Mouse (Mus musculus): ENCODE data around the gene Ldb1. TPM values are rescaled to one million over a fixed set of nuclear protein-coding genes. Genes with fewer than 3 reads are reported as not detected.

Gene Ldb1
- polyA plus RNA-seq, 1 experiment from 2014 or later, result 103 TPM

DNA sequence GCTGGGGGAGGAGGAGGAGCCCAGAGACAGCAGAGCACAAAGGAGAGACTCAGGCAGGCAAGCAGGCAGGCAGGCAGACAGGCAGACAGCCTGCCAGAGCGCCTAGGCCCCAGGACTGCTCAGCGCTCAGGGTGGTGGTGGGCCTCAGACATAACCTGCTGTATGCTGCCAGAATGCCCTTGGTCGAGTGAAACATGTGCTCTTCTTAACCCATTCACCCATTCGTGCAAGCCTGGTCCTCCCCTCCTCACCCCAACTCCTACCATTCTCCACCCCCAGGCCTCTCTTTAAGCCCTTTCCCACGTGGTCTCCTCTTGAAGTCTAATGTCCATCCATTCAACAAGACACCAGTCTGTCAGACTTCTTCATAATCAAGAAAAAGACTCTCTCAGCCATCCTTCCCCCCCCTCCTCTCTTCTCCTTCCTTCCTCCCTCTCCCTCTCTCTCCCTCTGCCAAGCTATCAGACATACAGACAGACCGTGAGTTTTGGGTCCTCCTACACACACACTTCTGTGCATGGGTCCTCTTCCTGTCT is 2.5 kb downstream of the Ldb1 start:
- peak overlapping the region; percentile 99 for H3K27ac ChIP-seq
- WGBS, result 3% methylated on average over 6 of the region's 6 CpGs
- no peak for ATAC-seq (ENCODE audit: insufficient number of reproducible peaks, low FRiP score, low TSS enrichment, low read depth)

DNA sequence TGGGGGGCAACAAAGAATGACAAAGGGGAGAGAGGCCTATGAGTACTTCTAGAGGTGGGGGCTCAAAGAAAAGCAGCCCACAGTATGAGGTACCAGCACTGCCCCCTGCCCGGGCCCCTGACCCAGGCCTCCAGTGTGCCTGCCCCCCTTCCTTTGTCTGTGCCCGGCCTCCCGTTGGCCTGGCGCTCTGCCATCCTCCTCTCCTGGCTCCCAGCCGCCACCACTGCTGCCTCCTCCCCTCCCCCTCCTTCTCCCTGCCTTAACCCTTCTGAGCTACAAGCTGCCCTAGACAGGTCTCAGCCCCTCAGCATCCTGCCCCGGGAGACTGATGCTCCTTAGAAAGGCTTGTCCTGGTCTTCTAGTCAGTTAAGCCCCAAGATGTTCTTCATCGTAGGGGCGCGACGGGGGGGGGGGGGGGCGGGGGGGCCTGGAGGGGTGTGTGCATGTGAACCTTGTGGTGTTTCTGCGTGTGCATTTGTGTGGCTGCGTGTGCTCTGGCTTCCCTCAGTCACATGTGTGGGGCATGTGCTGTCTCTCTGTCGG is 3.0 kb downstream of the Ldb1 start:
- ATAC-seq (ENCODE audit: insufficient number of reproducible peaks, low FRiP score, low TSS enrichment, low read depth), result peak; percentile 19; the same call in 1 of the 2 replicates
- WGBS, result 1% methylated on average over 13 of the region's 14 CpGs

More for the DNA sequence above, 2.5 kb downstream of the Ldb1 start:
- Histone ChIP-seq H3K9ac (0 out of 2 replicates have a peak overlapping the region, but pooled peaks have one; percentile 1), H3K27me3 (no peaks in the 10 kb centered on the region), H3K4me3 (peak overlapping the region; percentile 96), H3K9me3 (no peaks in the 10 kb centered on the region), H3K36me3 (no peaks in the 10 kb centered on the region), H3K4me1 (peaks cover 71% of the 10 kb centered on the region), H3K4me2 (peak overlapping the region; percentile 82)

DNA sequence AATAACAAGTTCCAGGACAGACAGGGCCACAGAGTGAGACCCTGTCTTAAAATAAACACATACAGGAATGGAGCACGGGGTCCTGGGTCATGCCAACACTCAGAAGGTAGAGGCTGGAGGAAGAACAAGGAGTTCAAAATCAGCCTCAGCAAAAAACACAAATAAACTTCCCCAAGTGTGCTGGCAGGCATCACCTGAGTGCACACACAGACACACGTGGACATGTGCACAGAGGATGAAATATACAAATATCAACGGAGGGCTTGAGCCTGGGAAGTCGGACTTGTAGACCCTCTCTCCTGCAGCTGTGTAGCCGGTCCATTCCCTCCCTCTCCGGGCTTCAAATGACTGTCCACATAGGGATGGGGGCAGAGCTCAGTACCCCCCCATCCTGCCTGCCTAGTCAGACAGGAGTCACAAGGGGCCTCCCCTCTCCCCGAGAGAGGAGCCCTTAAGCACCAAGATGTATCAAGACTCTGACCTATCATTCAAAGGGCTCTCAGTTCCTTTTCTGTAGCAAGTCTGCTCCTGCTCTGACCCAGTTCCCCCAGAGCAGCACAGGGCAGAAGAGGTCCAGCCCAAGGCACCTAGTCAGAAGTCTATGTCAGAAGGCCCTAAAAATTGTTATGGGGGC is 3.6 kb downstream of the Ldb1 start:
- 0 out of 2 replicates have a peak overlapping the region, but pooled peaks have one; percentile 29 for H3K9ac ChIP-seq
- H3K4me2 ChIP-seq, result peak overlapping the region; percentile 82
- peaks cover 78% of the 10 kb centered on the region for H3K4me1 ChIP-seq
- no peaks in the 10 kb centered on the region for H3K9me3 ChIP-seq
- H3K36me3 ChIP-seq, result no peaks in the 10 kb centered on the region; the same call in 1 of the 2 replicates
- H3K27ac ChIP-seq, result peak overlapping the region; percentile 99
- no peaks in the 10 kb centered on the region for H3K27me3 ChIP-seq
- peak overlapping the region; percentile 96 for H3K4me3 ChIP-seq
- WGBS, result 16% methylated on average over 7 of the region's 7 CpGs
- no peak for ATAC-seq (ENCODE audit: insufficient number of reproducible peaks, low FRiP score, low TSS enrichment, low read depth)

More for the DNA sequence above, 3.0 kb downstream of the Ldb1 start:
- 0 out of 2 replicates have a peak overlapping the region, but pooled peaks have one; percentile 29 for H3K9ac ChIP-seq
- H3K27ac ChIP-seq, result peak overlapping the region; percentile 99
- H3K4me3 ChIP-seq, result peak overlapping the region; percentile 96
- H3K4me2 ChIP-seq, result peak overlapping the region; percentile 82
- H3K27me3 ChIP-seq, result no peaks in the 10 kb centered on the region
- no peaks in the 10 kb centered on the region for H3K9me3 ChIP-seq
- H3K36me3 ChIP-seq, result no peaks in the 10 kb centered on the region
- peaks cover 76% of the 10 kb centered on the region for H3K4me1 ChIP-seq

DNA sequence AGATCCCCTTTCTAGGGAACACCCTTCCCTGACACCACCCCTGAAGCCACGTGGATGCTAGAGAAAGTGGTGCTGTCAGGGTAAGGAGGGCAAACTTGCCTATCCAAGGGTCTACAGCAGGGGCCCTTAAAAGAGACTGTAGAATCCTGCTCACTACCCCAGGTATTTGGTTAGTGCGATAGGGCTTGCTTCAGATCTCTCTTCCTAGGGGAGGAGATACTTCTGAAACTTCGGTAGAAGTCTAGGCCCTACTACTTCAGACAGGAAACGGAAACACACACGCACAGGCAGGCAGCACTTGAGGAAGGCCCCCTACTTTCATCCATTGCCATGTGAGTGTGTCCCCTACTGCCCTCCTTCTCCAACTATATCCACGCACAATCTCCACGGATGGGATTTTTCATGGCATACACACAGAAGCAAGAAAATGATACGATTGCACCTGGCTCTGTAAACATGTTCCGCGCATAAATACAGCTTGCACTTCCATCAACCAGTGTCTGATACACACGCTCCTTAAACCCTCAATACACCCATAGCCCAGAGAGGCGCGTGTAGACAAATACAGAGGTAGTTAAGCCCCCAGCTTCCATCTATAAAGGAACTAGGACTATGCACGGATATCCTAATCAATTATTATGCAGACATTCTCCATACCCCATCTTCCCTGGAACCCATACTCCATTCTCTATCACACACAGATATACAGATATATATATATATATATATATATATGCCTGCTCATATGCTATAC is 4.7 kb downstream of the Ldb1 start:
- Histone ChIP-seq H3K4me2 (peak overlapping the region; percentile 76), H3K9me3 (no peaks in the 10 kb centered on the region), H3K9ac (peak overlapping the region; percentile 47; the same call in 1 of the 2 replicates), H3K27ac (peak overlapping the region; percentile 94), H3K4me3 (peak overlapping the region; percentile 70), H3K36me3 (peaks cover 10% of the 10 kb centered on the region), H3K27me3 (no peaks in the 10 kb centered on the region), H3K4me1 (peaks cover 73% of the 10 kb centered on the region)
- ATAC-seq (ENCODE audit: insufficient number of reproducible peaks, low FRiP score, low TSS enrichment, low read depth), result no peak
- WGBS, result 36% methylated on average over 14 of the region's 14 CpGs

DNA sequence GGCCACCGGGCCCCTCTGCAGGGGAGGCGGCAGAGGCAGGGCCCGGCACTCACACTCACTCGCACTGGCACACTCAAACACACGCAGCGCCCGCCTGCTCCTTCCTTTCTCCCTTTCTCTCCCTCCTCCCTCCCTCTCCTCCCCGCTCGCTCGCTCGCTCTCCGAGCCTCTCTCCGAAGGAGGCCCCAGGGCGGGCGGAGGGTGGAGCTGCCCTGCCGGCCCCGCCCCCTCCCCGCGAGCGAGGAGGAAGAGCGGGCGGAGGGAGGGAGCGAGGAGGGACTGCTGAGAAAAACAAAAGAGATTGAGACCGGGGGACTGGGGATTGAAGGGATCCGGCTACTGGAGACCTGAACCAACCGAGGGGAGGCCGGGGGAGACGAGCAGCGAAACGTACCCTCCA is 5.5 kb downstream of the Ldb1 start:
- peak overlapping the region; percentile 70 for H3K4me3 ChIP-seq
- WGBS, result 3% methylated on average over 21 of the region's 30 CpGs
- peak overlapping the region; percentile 76 for H3K9ac ChIP-seq
- H3K27me3 ChIP-seq, result no peaks in the 10 kb centered on the region
- peak overlapping the region; percentile 76 for H3K4me2 ChIP-seq
- no peaks in the 10 kb centered on the region for H3K9me3 ChIP-seq
- ATAC-seq (ENCODE audit: insufficient number of reproducible peaks, low FRiP score, low TSS enrichment, low read depth), result peak; percentile 82
- peaks cover 73% of the 10 kb centered on the region for H3K4me1 ChIP-seq
- peak overlapping the region; percentile 94 for H3K27ac ChIP-seq
- H3K36me3 ChIP-seq, result peaks cover 19% of the 10 kb centered on the region

DNA sequence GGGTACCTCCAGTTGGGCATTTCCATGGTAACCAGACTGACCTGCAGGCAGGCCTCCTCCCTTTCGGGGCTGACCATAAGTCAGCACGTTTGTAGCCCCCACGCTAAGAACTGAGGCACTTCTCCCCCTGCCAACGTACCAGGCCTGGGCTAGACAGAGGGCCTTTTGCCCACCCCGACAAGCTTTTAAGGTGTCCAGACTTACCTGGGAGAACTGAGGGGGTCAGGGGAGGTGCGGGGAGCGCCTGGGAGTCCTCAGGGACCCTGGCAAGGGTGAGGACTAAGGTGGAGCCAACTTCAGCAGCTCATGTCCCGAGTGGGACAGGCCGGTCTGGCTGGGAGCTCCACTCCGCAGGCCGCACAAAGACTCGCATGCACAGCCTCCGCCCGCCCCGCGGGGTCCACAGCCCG is 6.2 kb downstream of the Ldb1 start:
- no peaks in the 10 kb centered on the region for H3K27me3 ChIP-seq
- H3K4me1 ChIP-seq, result peaks cover 69% of the 10 kb centered on the region
- H3K4me3 ChIP-seq, result peak overlapping the region; percentile 70
- peaks cover 25% of the 10 kb centered on the region for H3K36me3 ChIP-seq
- no peak for ATAC-seq (ENCODE audit: insufficient number of reproducible peaks, low FRiP score, low TSS enrichment, low read depth)
- H3K27ac ChIP-seq, result peak overlapping the region; percentile 94
- WGBS, result under 1% methylated on average over 17 of the region's 17 CpGs
- H3K9ac ChIP-seq, result peak overlapping the region; percentile 76
- H3K4me2 ChIP-seq, result peak overlapping the region; percentile 76
- no peaks in the 10 kb centered on the region for H3K9me3 ChIP-seq

DNA sequence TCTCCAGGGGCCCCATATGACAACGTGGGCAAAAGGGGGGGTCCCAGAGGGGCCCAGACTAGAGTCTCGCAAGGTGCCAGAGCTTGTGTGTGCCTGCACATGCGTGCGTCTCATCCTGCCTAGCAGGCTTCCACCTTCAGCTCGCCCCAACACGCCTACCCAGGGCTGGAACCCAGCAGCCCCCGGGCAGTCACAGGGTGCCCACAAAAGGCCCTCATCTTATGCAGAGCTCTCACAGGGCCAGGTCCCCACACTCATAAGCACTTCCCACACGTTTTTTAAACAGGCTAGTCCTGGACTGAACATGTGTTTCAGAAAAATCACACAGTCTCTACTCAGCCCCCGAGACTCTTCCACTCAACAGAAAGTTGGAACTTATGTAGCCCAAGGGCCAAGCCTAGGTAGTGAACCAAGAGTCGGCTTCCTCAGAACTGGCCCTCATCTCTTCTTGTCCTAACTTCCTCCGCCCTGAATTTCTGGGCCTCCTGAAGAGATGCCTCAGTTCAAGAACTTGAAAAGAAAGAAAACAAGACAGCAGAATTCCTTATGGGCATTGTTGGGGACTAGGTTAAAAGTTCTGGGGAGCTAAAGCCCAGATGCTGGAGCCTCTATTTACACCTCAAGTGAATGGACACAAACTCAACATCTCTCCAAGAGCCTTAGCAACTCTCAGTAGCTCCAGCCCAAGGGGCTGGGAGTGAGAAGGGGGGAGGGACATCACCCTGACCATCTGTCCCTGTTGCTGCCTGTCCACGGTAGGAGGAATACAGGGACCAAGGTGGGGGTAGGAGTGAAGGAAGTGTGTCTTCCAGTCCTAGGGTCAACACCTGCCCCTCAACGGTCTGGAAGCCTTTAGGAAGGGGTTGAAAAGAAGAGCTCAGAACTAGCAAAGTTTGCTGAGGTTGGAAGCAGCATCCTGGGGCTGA is 6.8 kb downstream of the Ldb1 start:
- Histone ChIP-seq H3K4me3 (peak overlapping the region; percentile 70), H3K9me3 (no peaks in the 10 kb centered on the region), H3K4me2 (peak overlapping the region; percentile 76), H3K27me3 (no peaks in the 10 kb centered on the region), H3K4me1 (peaks cover 62% of the 10 kb centered on the region), H3K27ac (peak overlapping the region; percentile 94), H3K9ac (peak overlapping the region; percentile 76), H3K36me3 (peaks cover 32% of the 10 kb centered on the region)
- 7% methylated on average over 13 of the region's 13 CpGs for WGBS
- ATAC-seq (ENCODE audit: insufficient number of reproducible peaks, low FRiP score, low TSS enrichment, low read depth), result no peak

DNA sequence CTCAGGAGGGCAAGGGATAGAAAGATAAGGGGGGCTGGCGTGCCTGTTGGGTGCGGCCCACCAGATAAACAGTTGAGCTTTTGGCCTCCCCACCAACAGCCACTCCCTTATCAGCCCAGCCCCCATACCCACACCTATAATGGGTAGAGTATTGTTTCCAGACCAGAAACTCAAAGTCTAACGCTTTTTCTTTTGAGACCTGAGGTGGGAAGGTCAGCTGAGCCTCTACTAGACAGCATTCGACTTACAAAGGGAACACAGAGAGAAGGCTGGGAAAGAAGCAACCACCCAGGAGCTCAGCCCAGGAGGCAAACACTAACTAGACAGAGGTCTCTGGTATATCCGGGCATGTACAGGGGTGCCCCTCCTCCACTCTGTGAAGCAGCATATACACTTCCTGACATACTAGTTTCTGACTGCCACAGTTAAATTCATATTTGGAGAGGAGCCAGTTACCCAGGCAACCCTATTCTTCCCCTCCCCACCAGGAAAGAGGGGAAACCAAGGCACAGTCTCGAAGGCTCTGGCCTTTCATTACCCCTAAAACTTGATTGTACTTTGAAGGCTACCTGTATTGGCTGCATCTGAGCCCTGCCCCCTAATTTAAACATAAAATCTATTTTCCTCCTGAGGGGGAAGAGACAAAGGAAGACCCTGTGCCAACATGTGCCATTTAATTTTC is 7.6 kb downstream of the Ldb1 start:
- H3K36me3 ChIP-seq, result peaks cover 40% of the 10 kb centered on the region
- WGBS, result 30% methylated on average over 6 of the region's 6 CpGs
- H3K27ac ChIP-seq, result peak overlapping the region; percentile 94

DNA sequence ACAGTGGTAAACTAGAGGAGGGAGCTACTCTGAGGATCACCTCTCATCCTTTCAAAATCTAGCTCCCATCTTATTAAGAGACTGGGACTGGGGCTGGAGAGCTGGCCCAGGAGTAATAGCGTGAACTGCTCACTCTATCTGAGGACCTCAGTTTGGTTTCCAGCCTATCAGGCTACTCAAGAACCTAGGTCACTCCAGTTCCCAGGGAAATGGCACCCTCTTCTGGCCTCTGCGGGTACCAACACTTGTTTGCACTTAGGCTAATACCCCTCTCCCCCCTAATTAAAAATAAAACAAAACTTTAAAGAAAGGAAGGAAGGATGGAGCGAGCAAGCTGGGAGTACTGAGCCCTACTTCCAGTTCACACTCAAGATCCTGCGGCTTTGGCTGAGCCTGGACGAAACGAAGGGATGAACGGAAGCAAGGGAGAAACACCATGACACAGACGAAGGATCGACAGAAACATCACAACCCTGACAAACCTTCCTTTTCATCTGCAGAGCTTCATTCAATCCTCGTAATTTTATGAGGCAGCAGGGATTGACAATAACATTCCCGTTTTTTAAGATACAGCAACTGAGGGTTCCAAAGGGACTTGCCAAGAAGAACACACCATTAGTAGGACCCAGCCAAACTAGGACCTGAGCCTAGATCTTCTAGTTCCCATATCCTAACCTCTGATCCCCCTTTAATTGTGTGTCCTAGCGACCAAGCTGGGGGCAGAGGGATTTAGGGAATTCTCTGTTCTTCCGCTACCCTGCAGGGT is 8.4 kb downstream of the Ldb1 start:
- Histone ChIP-seq H3K36me3 (peaks cover 47% of the 10 kb centered on the region), H3K4me3 (peak overlapping the region; percentile 70), H3K4me2 (peak overlapping the region; percentile 76), H3K9me3 (no peaks in the 10 kb centered on the region), H3K9ac (no peak overlapping the region), H3K4me1 (peaks cover 47% of the 10 kb centered on the region), H3K27ac (no peak overlapping the region), H3K27me3 (no peaks in the 10 kb centered on the region)
- WGBS, result 69% methylated on average over 13 of the region's 13 CpGs
- ATAC-seq (ENCODE audit: insufficient number of reproducible peaks, low FRiP score, low TSS enrichment, low read depth), result no peak

More for the DNA sequence above, 7.6 kb downstream of the Ldb1 start:
- Histone ChIP-seq H3K9me3 (no peaks in the 10 kb centered on the region), H3K4me3 (peak overlapping the region; percentile 70), H3K27me3 (no peaks in the 10 kb centered on the region), H3K4me2 (peak overlapping the region; percentile 76), H3K9ac (no peak overlapping the region), H3K4me1 (peaks cover 54% of the 10 kb centered on the region)
- no peak for ATAC-seq (ENCODE audit: insufficient number of reproducible peaks, low FRiP score, low TSS enrichment, low read depth)

DNA sequence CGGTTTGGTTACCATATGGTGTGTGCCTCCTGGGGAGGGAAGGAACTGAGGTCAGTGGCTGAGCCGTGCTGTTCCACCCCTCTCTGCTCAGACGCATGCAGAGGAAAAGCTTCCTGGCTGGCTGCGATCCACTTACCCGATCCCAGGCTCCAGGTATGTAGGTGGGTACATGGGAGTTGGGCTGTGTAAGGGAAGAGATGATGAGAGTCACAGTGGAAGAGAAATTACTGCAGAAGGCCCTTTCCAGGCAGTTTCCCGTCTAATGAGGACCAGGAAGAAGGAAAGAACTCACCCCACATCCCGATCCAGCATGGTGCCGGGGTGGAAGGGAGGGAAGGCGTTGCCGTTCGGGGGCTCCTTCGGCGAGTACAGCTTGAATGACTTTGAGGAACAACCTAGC is 9.0 kb downstream of the Ldb1 start:
- 87% methylated on average over 13 of the region's 13 CpGs for WGBS
- Histone ChIP-seq H3K4me2 (no peak overlapping the region), H3K36me3 (peaks cover 52% of the 10 kb centered on the region), H3K27me3 (no peaks in the 10 kb centered on the region), H3K9me3 (no peaks in the 10 kb centered on the region), H3K9ac (no peak overlapping the region), H3K27ac (no peak overlapping the region), H3K4me3 (no peak overlapping the region), H3K4me1 (peaks cover 40% of the 10 kb centered on the region)
- ATAC-seq (ENCODE audit: insufficient number of reproducible peaks, low FRiP score, low TSS enrichment, low read depth), result no peak
